Mouse (Mus musculus): ENCODE data around the gene Znrf2. TPM values are rescaled to one million over a fixed set of nuclear protein-coding genes. Genes with fewer than 3 reads are reported as not detected.

Gene Znrf2
- polyA plus RNA-seq, 1 experiment from 2014 or later = 5.8 TPM

DNA sequence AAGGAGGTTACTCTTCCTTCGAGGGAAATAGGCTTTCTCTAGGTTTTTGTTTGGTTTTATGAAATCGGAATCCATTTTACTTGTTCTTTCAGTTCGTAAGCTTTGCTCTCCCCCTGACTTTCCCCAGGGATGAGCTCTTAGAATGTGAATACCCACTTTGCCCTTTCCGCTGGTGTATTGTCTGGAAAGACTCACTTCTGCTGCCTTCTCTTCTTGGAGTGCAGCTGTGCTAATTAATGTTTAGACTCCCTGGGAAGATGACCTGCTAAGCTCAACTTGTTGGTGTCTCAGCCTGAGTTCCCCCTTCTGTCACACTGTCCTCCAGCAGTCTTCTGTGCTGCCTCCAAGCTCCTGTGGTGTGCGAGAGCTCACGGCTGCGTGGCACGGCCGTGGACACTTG lies 73.5 kb downstream of the Znrf2 start:
- Histone ChIP-seq H3K27ac (no peak overlapping the region), H3K4me3 (replicated peaks) (no peak overlapping the region), H3K9ac (no peak overlapping the region), H3K36me3 (no peaks in the 10 kb centered on the region), H3K27me3 (replicated peaks) (no peaks in the 10 kb centered on the region), H3K4me2 (replicated peaks) (no peak overlapping the region), H3K4me1 (replicated peaks) (no peaks in the 10 kb centered on the region; the same call in 1 of the 2 replicates), H3K9me3 (no peaks in the 10 kb centered on the region)
- ATAC-seq = no peak
- WGBS = 75% methylated on average over 9 of the region's 9 CpGs

DNA sequence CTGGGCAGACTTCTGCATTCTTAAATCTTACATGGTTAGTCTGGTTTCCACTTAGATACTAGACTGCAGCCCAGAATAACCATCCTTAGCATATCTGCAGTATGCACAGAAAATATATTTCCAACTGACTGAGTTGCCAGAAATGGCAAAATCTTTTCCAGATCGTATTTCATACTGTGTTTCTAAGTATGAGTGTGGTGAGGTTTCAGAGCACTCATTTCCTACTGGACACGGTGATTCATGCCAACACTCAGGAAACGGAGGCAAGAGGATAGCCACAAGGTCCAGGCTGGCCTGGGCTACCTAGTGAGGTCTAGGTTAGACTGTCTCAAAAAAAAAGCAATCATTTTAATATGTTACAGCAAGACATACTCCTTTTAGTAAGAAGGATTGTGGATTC lies 74.7 kb downstream of the Znrf2 start:
- no peak for ATAC-seq
- WGBS = 82% methylated on average over 3 of the region's 3 CpGs
- H3K27ac ChIP-seq = no peak overlapping the region

DNA sequence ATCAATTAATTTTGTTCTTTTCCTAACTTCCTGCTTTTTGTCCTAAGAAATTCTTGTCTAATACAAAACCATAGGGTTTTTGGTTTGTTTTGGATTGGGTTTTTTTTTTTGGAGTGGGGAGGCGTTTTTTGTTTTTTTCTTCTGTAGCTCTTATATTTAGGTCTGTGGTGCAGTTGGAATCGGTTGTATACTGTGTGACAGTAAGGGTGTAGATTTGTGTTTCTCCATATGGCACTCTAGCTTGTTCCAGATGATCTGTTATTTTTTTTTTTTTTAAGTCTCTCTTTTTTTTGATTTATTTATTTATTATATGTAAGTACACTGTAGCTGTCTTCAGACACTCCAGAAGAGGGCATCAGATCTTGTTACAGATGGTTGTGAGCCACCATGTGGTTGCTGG lies 83.5 kb downstream of the Znrf2 start:
- ATAC-seq = no peak
- Histone ChIP-seq H3K9me3 (no peaks in the 10 kb centered on the region), H3K4me3 (replicated peaks) (no peak overlapping the region), H3K36me3 (no peaks in the 10 kb centered on the region), H3K4me2 (replicated peaks) (no peak overlapping the region), H3K27ac (no peak overlapping the region), H3K27me3 (replicated peaks) (no peaks in the 10 kb centered on the region), H3K4me1 (replicated peaks) (no peaks in the 10 kb centered on the region), H3K9ac (no peak overlapping the region)
- 82% methylated on average over 2 of the region's 2 CpGs for WGBS

More for the DNA sequence above, 74.7 kb downstream of the Znrf2 start:
- no peak overlapping the region for H3K4me2 ChIP-seq (replicated peaks)
- no peaks in the 10 kb centered on the region for H3K9me3 ChIP-seq
- H3K4me1 ChIP-seq (replicated peaks) = no peaks in the 10 kb centered on the region; the same call in 1 of the 2 replicates
- no peaks in the 10 kb centered on the region for H3K36me3 ChIP-seq
- no peak overlapping the region for H3K4me3 ChIP-seq (replicated peaks)
- no peak overlapping the region for H3K9ac ChIP-seq
- H3K27me3 ChIP-seq (replicated peaks) = no peaks in the 10 kb centered on the region

DNA sequence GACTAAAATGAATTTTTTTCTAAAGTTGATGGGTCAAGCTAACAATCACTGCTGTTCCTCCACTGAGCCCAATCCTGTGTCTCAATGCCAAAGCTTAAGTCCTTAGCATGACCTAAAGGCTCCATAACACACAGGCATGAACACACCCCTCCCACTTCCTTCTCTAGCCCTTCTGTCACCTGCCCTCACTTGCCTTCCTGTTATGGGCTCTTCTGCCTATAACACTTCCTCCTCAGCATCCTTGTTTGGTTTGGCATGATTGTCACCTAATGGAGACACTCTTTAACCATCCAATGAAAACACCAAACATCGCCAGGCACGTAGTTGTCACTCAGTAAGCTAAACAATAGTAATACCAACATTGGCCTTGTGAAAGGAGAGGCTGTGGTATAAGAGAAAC lies 85.8 kb downstream of the Znrf2 start:
- Histone ChIP-seq H3K27me3 (replicated peaks) (no peaks in the 10 kb centered on the region), H3K4me2 (replicated peaks) (no peak overlapping the region), H3K4me1 (replicated peaks) (no peaks in the 10 kb centered on the region), H3K4me3 (replicated peaks) (no peak overlapping the region), H3K9ac (no peak overlapping the region), H3K9me3 (no peaks in the 10 kb centered on the region), H3K36me3 (no peaks in the 10 kb centered on the region), H3K27ac (no peak overlapping the region)
- no peak for ATAC-seq
- 85% methylated on average over 2 of the region's 2 CpGs for WGBS

DNA sequence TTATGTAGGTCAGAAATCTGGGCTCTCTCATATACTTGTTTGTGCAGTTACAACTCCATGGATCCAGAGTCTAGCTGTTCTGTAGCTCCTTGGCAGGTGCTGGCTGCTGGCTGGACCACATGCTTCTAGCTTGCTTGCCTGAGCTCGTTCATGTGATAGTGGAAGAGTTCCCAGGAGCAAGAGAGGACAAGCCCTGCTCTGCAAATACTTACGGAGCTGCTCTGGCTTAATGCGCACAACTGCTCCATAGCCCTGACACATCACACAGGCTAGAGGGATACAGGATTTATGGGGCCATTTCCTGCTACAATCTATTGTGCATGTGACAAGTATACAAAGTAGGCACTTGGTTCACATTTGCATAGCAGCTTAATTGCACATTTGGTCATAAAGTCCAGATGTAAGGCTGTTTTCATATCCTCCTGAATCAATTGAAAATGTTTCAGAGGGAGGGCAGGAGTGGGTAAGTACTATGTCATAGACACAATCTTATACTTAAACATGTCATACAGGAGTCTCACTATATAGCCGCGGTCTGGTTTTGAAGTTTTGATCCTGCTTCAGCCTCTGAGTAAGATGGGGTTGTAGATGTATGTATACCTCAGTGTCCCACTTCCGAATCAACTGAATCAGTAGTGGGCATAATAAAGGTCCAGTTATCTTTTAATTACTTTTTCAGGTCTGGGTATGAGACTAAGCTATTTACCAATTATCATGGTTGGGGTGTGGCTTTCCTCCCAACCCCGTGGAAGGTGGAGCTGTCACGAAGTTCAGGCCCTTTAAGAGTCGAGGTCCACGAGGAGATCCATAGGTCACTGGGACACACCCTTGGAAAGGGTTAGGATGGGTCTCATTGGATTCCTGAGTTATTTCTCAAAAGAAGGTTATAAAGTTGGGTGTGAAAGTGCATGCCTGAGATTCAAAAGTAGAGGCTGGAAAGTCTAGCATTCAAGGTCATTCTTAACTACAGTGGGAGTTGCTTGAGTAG lies 89.6 kb downstream of the Znrf2 start:
- Histone ChIP-seq H3K27me3 (replicated peaks) (no peaks in the 10 kb centered on the region), H3K27ac (no peak overlapping the region), H3K4me3 (replicated peaks) (no peak overlapping the region), H3K9ac (no peak overlapping the region), H3K4me1 (replicated peaks) (no peaks in the 10 kb centered on the region), H3K4me2 (replicated peaks) (no peak overlapping the region), H3K9me3 (no peaks in the 10 kb centered on the region), H3K36me3 (no peaks in the 10 kb centered on the region)
- ATAC-seq = peak; percentile 91
- 75% methylated on average over 10 of the region's 10 CpGs for WGBS

DNA sequence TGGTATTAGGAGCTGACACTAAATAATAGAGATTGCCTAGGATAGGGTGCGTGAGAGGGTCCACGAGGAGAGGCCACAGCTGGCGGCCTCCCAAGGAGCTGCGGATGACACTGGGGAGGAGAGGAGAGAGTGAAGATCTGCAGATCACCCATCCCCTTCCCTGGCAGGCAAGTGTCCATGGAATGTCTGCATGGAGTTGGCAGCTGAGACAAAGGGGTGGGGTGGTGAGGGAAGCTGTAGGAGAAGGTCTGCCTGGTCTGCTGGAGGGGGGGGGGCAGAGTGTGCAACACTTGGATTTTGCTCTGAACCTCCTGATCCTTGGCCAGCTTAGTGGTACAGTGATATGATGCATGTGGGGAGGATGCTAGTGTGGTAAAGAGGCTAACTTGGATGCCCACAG lies 98.3 kb downstream of the Znrf2 start:
- no peaks in the 10 kb centered on the region for H3K9me3 ChIP-seq
- no peak overlapping the region for H3K4me2 ChIP-seq (replicated peaks)
- WGBS = 67% methylated on average over 4 of the region's 4 CpGs
- H3K27me3 ChIP-seq (replicated peaks) = no peaks in the 10 kb centered on the region
- H3K36me3 ChIP-seq = no peaks in the 10 kb centered on the region
- ATAC-seq = no peak
- no peaks in the 10 kb centered on the region for H3K4me1 ChIP-seq (replicated peaks)
- H3K4me3 ChIP-seq (replicated peaks) = no peak overlapping the region
- H3K9ac ChIP-seq = no peak overlapping the region
- no peak overlapping the region for H3K27ac ChIP-seq

DNA sequence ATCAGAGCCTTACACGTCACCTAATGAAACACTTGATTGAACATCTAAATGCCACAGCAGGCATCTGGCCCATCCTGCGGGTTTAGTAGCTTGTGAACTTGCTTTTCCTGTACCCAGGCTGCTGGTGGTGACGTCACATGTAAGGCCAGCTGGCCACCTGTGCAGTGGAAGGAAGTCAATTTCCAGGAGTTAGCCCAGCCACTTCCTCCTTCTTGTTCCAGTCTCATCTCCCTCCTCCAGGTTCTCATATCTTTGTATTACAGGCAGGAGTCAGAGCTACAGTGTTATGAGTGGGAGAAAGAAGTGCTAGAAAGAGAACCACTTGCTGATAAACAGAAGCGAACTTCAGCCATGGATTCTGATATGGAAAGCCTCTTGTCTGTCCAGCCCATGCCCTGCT lies 99.4 kb downstream of the Znrf2 start:
- Histone ChIP-seq H3K36me3 (no peaks in the 10 kb centered on the region), H3K9me3 (no peaks in the 10 kb centered on the region), H3K9ac (no peak overlapping the region), H3K4me3 (replicated peaks) (no peak overlapping the region), H3K4me1 (replicated peaks) (no peaks in the 10 kb centered on the region), H3K4me2 (replicated peaks) (no peak overlapping the region), H3K27ac (no peak overlapping the region), H3K27me3 (replicated peaks) (no peaks in the 10 kb centered on the region)
- WGBS = 54% methylated on average over 4 of the region's 4 CpGs
- ATAC-seq = no peak

DNA sequence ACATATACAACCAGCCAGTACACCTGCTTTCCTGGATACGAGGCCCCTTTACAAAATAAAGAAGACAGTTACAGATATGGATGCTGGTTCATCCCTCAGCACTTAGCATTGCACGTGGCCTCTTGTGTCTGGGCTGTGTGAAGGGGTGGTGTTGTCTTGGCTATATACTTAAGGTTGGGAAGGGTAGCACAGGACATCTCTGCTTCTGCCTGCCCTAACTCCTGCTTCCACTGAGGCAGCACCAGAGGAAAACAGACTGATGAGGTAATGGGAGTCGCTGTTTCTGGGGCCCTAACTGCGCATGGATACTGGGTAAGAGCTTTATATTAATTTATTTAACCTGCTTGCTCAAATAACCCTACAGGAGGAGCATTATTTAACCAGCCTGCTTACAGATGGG lies 100.2 kb downstream of the Znrf2 start:
- ATAC-seq = no peak
- Histone ChIP-seq H3K9me3 (no peaks in the 10 kb centered on the region), H3K9ac (no peak overlapping the region), H3K27me3 (replicated peaks) (no peaks in the 10 kb centered on the region), H3K36me3 (no peaks in the 10 kb centered on the region), H3K4me2 (replicated peaks) (no peak overlapping the region), H3K27ac (no peak overlapping the region), H3K4me1 (replicated peaks) (no peaks in the 10 kb centered on the region), H3K4me3 (replicated peaks) (no peak overlapping the region)
- 67% methylated on average over 4 of the region's 4 CpGs for WGBS

DNA sequence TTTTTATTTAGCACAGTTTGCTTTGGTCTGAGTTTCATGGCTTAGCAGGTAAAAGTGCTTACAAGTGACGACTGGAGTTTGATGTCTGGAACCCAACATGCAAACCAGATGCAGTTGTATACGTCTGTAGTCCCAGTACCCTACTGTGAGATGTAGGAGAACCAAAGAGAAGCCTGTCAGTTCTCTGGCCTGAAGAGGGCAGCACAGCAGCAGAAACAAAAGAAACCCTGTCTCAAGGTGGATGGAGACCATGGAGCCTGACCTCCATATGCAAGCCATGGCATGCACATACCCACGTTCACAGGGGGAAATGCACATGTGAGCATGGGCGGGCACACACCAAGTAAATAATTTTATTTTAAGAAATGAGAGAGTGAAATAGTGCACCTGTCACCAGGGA lies 100.8 kb downstream of the Znrf2 start:
- 43% methylated on average over 4 of the region's 4 CpGs for WGBS
- 0 out of 2 replicates have a peak, but pooled peaks have one; percentile 39 for ATAC-seq
- Histone ChIP-seq H3K27ac (no peak overlapping the region), H3K9ac (no peak overlapping the region), H3K9me3 (no peaks in the 10 kb centered on the region), H3K4me2 (replicated peaks) (no peak overlapping the region), H3K36me3 (no peaks in the 10 kb centered on the region), H3K27me3 (replicated peaks) (no peaks in the 10 kb centered on the region), H3K4me1 (replicated peaks) (no peaks in the 10 kb centered on the region), H3K4me3 (replicated peaks) (no peak overlapping the region)

DNA sequence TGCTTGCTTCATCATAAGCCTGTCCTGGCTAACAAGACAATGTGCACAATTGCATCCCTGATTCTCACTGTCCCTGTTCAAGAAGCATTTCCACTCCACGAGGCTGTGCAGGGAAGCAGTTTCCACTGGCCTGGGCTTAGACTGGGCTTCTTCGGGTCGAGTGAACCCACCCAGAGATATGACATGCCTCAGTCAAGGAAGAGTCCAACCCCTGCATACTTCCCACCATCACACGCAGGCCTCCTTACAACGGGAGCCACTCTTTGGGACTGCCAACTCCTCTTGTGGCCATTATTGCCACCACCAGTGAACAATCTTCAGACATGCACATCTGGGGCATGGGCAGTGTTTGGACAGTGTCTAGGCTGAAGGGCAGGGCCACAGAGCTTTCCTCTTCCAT lies 101.8 kb downstream of the Znrf2 start:
- no peaks in the 10 kb centered on the region for H3K4me1 ChIP-seq (replicated peaks)
- WGBS = 88% methylated on average over 5 of the region's 5 CpGs
- no peak for ATAC-seq
- no peaks in the 10 kb centered on the region for H3K27me3 ChIP-seq (replicated peaks)
- H3K9me3 ChIP-seq = no peaks in the 10 kb centered on the region
- H3K4me2 ChIP-seq (replicated peaks) = no peak overlapping the region
- H3K27ac ChIP-seq = no peak overlapping the region
- H3K36me3 ChIP-seq = no peaks in the 10 kb centered on the region
- H3K9ac ChIP-seq = no peak overlapping the region
- no peak overlapping the region for H3K4me3 ChIP-seq (replicated peaks)

DNA sequence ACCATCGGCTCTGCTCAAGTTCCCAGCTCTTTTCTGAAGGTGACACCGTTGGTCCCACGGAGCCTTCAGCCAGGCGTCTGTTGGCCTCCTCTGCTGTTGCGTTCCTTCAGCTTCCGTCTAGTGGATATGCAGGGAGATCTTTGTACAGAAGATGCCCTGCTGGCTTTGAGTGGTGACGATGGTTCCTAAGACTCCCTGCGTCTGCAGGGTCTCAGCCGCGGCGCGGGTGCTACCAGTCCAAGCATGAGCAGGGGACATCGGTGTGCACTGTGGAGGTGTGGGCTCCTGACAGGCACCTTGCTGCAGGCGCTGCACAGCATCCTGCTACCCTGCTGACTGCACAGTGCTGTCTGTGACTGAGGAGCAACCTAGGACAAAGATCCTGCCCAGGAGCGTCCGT lies 107.8 kb downstream of the Znrf2 start:
- Histone ChIP-seq H3K9ac (no peak overlapping the region), H3K4me1 (replicated peaks) (no peaks in the 10 kb centered on the region), H3K4me3 (replicated peaks) (no peak overlapping the region), H3K4me2 (replicated peaks) (no peak overlapping the region), H3K27ac (no peak overlapping the region), H3K9me3 (no peaks in the 10 kb centered on the region), H3K36me3 (0 out of 2 replicates have a peak, but pooled peaks cover 5% of the 10 kb centered on the region), H3K27me3 (replicated peaks) (no peaks in the 10 kb centered on the region)
- 92% methylated on average over 16 of the region's 16 CpGs for WGBS
- no peak for ATAC-seq

DNA sequence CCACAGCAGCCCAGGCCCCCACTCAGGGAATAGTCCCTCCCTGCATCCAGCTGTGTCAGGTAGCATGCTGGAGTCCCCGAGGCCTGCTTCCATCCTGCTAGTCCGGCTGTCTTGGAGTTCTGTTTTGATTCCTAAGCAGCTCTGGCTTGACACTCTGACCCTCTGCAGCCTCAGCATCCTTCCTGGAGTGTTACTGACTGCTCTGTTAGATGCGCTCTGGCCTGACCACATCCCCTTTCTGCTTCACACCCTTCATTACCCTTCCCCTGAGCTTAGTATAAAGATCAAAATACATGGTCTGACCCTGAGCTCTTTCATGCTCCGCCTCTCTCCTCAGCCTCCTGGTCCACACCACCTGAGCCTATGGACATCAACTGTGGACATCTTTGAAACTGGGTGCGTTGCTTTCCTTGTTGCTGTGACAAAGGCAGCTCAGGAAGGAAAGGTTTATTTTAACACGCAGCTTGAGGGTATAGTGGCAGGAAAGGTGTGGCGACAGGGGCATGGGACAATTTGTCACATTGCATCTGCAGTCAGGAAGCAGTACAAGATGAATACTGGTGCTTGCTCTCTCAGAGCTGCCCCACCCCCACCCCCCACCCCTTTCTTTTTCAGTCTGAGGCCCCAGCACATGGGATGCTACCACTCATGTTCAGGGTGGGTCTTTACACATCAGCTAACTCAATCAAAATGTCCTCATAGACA lies 109.2 kb downstream of the Znrf2 start:
- no peak for ATAC-seq

More for the DNA sequence above, 109.2 kb downstream of the Znrf2 start:
- no peak overlapping the region for H3K27ac ChIP-seq
- no peak overlapping the region for H3K4me3 ChIP-seq (replicated peaks)
- H3K36me3 ChIP-seq = 0 out of 2 replicates have a peak, but pooled peaks cover 5% of the 10 kb centered on the region
- H3K4me2 ChIP-seq (replicated peaks) = no peak overlapping the region
- H3K9ac ChIP-seq = no peak overlapping the region
- no peaks in the 10 kb centered on the region for H3K4me1 ChIP-seq (replicated peaks)
- H3K9me3 ChIP-seq = no peaks in the 10 kb centered on the region
- 64% methylated on average over 7 of the region's 7 CpGs for WGBS
- no peaks in the 10 kb centered on the region for H3K27me3 ChIP-seq (replicated peaks)
